Mouse (Mus musculus) heart, postnatal 25 days (tissue): ENCODE measurements at regions not wholly inside any gene's neighbourhood (a gene's known extent, or its start where the extent isn't known, plus 50 kb on each side); places are given as distances from the start of the nearest gene placed in this dataset.
A peak's percentile ranks its signal among the peaks of the same experiment; 100 is the strongest.
"Not testable (repeated sequence)": the region's sequence is repeated elsewhere in the genome, so short reads cannot be mapped to it uniquely, and the experiment has no call there.

ENCODE experiments used
- DNase-seq: peaks from one replicate; pipeline ENCODE4 v3.0.0; 2022; ENCODE audit warnings: low spot score
- intact Hi-C: fragments of 180-260 bp; cut with DNase I; formaldehyde crosslinking; loops from one replicate; pipeline ENCODE4 v1.15.1; 2025

DNA sequence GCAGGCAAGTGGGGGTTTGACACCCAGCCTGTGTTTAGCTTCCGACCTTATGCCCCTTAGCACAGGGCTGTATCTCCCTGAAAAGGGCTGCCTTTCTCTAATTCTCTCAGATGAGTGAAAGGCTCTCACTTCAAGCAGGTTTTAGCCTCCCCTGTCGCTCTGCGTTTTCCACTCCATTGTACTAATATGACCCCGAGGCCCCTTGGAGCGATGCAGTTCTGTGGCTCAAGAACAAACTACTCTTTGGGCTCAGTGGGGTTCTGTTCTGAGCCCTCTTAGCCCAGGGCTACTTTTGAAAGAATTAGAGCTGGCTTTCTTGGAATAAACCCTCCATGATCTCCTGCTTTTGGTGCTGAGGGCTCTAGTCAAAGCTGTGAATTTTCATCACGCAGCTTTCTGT, 53.4 kb upstream of the Castor2 start:
- DNase-seq = no peak
- intact Hi-C loops = no loop called here

DNA sequence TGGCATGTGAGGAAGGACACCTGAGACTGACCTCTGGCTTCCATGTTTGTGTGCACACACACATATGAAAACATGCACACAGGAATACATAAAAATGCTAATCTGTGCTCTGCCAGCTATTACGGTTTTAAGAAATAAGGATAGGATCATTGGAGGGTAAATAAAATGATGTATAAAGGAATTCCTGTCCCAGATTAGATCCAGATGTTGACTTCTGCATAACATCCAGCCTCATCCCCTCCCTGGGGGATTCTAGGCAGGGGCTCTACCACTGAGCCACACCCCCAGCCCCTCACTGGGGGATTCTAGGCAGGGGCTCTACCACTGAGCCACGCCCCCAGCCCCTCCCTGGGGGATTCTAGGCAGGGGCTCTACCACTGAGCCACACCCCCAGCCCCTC, 56.6 kb upstream of the Castor2 start:
- intact Hi-C loops, DNase-seq: not testable (repeated sequence)

DNA sequence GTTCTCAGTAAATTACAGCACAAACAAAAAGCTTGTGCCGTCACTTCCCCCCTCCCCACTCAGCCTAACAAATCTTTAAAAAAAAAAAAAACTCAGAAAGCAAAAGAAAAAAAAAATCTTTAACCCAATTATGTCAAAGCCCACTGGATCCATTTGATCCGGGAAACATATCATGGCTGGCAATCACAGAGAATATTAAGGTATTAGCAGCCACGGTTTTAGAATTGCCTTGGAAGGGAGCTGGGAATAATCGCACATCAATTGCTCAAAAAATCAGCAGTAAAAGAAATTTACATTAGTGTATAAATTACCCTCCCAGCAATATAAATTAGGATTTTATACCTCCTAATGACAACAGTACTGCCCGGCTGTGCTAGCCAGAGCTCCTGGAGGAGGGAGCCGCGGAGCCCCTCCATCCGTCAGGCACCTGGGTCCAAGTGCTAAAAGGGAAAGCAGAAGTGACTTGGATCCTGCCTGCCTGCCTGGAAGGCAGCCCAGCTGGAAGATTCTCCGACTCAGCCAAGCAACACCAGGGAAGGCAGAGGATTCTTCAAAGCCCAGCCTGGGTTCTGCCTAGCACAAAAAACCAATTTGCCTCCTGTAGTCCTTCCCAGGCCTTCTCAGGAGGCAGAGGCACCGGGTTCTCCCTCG, 72.1 kb upstream of the Castor2 start:
- no peak for DNase-seq
- intact Hi-C loops = no loop called here

DNA sequence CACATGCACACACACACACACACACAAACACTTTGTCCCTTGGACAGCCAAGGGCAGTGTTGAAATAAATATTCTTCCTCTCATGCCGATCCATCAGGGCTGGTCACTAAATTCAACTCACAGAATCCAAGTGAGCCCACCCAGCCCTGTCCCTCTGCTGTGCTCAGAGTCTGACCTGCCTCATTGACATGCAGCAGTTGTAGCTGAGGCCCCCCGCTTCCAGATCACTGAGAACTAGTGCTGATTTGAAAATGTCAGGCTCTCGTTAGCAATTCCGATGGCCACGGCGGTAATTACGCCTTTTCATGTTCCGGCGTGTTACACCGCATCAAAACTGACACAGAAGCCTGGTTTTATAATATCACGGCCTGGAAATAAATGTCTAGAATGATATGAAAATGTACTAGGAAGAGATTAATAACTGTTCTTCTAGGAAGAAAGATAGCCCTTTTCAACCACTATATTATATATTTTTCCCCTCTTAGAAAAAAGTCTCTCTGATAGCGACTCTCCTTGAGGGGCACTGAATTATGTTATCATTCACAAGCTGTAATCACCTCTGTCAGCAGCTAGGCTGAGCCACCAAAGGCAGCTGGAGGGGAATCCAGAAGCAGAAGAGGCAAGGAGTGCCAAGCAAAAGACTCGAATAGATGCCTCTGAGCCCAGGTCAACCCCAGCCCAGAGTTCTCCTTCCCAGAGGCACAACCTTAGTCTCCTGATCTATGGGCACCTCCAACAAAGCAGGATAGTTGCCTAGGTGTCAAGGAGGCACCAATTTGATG, 79.7 kb upstream of the Castor2 start:
- intact Hi-C loops = no loop called here

DNA sequence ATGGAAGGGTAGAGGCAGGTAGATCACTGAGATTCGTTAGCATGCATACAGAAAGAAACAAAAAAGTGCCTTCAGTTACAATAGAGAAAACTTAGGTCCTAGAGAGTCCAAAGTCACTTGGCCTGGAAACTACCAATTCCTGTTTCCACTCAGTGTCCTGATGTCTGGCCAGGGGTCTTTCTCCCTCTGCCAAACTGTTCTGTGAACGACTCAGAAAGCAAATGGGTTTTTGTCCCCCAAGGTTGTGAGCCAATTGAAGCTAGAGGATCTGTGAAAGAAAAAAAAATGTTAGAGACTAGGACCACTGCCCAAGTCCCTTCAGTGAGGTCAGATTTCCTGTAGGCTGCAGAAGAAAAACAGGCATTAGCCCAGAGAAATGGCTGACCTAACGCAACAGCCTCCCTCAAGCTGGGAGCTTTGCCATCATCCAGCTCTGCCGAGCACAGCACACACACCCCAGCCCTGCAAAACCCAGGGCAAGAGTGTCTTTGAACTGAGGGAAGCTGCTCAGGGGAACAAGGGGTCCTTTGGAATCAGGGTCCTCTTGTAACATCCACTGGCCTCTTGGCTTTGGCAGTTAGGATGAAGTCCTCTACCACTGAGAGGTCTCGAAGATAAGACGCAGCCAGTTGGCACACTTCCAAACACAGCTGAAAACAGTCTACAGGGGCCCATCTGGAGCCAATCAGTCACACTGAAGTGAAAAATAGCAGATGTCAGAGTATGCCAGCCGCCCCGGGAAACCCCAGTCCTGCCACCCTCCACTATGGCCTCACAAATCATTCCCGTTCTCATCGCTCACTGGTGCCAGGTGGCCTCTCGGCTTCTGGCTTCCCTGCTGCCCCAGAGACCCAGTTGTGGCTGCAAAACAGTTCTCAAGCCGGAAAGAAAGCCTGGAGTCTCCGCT, 85.0 kb upstream of the Castor2 start:
- intact Hi-C loops = no loop called here

More for the DNA sequence above, 79.7 kb upstream of the Castor2 start:
- DNase-seq = no peak

DNA sequence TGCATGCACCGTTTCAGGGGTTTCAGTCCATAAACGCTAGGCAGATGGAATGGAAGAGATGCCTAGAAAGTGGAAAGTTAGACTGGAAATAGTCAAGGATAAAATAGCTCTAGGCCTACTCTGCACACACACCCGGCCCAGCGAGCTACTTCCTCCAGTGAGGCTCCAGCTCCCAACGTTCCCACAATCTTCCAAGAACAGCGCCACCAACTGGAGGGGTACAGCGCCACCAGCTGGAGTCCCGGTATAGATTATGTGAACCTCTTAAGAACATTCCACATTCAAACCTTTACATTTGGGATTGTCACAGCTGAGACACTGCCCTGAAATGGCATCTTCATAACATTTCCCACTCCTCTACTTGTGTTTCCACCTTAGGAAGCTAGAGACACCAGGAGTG, 86.3 kb upstream of the Castor2 start:
- intact Hi-C loops = no loop called here
- DNase-seq = no peak

More for the DNA sequence above, 85.0 kb upstream of the Castor2 start:
- peak; percentile 71 for DNase-seq

DNA sequence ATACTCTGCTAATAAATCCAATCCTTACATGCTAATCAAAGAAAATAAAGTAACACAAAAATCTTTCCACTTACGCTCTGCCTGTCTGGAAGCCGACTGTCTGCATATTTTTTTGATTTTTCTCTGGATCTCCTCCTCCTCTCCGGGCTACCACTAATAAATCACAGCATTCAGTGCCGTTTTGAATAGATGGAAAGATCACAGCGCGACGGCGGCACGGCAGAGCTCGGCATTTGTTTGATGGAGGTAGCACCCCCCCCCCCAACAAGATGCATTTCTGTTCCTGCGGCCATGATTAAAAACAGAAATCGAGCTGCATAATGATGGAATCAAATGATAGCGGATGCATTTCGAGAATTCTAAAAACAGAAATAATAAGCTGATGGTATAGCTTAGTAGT, 89.7 kb upstream of the Castor2 start:
- intact Hi-C loops = loop anchor here (10.0 kb wide), 2 partner anchors 195 to 1775 kb away; no protein-coding TSS in a partner anchor
- DNase-seq = no peak

DNA sequence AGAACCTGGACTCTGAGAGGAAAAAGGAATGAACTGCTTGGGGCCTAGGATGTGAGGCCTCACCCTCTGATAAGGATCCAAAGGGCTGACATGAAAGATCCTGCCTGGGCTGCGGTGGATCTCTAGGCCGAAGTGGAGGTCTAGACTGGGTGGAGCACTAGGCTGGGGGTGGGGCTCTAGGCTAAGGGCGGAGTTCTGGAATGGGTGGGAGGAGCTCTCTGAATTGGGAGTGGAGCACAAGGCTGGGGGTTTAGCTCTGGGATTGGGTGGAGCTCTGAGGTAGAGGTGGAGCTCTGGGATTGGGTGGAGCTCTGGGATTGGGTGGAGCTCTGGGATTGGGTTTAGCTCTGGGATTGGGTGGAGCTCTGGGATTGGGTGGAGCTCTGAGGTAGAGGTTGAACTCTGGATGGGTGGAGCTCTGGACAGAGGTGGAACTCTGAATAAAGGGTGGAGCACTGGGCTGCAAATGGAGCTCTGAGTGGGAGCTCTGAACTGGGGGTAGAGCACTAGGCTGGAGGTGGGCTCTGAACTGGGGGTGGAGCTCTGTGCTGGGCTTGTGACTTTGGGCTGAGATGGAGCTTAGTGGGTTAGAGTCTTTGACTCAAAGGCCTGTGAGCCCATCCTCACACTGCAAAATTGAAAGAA, 92.3 kb upstream of the Castor2 start:
- DNase-seq = no peak
- intact Hi-C loops = loop anchor here (10.0 kb wide), 2 partner anchors 192 to 1772 kb away; no protein-coding TSS in a partner anchor

DNA sequence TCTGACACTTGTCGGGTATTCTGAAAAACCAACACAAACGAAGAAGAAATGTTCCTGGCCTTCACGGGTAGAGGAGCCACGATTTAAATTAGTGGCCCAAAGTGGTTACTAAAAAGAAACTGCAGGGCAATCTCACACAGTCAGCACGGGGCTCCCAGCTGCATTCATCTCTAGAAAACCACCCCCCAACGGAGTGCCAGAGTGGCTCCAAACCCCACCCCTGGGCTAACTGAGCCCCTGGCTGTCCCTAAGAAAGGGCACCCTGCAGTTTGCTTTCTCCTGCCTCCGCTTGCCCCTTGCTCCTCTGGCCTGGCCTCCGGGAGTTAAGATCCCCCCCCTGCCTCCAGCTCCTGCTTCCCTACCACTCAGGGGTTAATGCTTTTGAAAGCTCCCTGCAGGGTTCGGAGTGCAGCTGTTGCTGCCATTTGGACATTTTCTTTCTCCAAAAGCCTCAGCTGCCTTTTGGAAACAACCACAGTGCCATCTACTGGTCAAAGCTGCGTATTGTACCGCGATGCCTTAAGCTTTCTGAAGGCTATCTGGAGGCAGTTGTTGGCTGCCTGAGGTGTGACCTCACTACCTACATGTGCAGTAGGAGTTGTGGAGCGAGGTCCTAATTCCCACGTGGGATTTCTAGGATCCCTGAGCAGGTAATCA, 92.9 kb upstream of the Castor2 start:
- intact Hi-C loops = loop anchor here (10.0 kb wide), 2 partner anchors 192 to 1772 kb away; no protein-coding TSS in a partner anchor
- peak; percentile 45 for DNase-seq

DNA sequence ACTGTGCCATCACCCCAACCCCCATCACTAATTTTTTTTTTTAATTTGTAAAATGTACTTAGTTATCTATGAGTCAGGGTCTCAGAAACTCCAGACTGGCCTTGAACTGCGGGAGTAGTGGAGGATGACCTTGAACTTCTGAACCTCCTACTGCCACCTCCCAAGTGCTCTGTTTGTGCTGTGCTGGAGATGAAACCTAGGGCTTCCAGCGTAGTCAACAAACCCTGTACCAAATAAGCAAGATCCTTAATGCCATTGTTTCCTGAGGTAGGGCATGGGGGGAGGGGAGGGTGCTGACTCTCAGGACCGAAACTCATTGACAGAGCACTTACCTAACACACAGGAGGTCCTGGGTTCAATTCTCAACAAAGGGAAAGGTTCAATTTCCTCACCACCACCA, 93.5 kb upstream of the Castor2 start:
- DNase-seq = no peak
- intact Hi-C loops = loop anchor here (10.0 kb wide), 2 partner anchors 191 to 1771 kb away; no protein-coding TSS in a partner anchor

DNA sequence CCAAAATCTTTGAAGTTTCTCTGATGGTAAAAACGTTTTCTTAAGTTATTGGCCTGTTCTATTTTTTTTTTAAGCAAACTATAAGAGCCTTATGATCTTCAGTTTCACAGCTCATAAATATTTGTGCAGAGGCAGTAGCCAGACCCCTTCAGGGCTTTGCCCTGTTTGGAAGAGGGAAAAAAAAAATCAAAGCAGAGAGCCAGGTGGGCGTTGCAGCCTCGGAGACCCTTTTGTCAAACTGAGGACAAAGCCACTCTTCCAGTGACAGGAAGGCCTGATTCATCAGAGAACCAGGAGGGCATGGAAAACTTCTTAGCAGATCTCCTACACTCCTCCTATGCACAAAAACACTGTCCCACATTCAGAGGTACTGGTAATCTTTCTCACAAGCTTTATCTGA, 99.4 kb upstream of the Castor2 start:
- intact Hi-C loops = loop anchor here (10.0 kb wide), 2 partner anchors 185 to 1765 kb away; no protein-coding TSS in a partner anchor
- no peak for DNase-seq

DNA sequence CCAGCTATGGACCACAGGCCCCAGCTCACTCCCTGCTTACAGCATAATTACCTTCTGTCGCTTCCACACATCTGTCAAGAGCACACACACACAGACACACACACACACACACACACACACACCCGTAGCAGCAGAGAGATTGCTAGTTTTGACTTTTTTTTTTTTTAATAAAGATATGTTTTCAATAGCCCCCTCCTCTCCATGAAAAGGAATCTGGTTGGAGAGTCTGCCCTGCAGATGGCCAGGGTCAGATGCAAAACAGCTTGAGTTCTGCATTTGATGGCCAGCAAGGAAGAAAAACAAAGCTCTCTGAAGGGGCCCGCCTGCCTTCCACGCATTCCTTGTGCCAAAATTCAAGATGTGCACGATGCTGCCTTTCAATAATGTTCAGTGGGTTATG, 99.8 kb upstream of the Castor2 start:
- intact Hi-C loops = loop anchor here (10.0 kb wide), 2 partner anchors 185 to 1765 kb away; no protein-coding TSS in a partner anchor
- no peak for DNase-seq

DNA sequence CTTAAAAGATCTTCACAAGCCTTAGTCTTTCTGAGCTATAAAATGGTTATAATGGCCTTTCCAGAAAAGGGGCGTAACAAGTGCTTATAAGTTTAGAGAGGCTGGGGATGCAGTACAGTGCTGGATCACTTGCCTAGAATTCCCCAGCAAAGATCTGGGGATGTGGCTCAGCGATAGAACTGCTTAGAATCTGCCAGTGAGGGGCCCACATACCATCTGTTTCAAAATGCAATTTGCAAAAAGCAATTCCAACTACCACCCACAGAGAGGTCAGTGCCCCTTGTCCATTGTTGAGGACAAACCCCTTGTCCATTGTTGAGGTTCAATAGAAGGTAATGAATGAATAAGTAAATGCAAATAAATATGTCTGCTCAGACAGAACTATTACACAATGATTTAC, 107.5 kb upstream of the Castor2 start:
- DNase-seq = no peak
- intact Hi-C loops = no loop called here

DNA sequence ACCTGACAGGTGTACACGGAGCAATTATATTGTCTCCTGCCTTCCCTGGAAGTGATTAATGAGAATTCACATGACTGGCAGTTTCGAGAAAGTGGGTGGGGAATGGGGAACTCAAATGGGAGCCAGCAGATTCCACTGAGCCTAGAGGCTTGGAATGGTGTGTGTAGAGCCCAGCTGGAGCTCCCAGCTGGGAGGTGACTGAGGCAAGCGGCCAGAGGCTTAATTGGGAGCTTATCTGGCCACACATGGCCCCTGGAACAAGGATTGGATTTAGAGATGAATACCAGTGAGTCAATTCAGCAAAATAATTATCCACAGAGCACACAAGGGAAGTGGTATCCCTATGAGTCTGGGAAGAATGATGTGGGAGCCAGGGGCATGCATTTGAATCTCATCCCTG, 108.0 kb upstream of the Castor2 start:
- intact Hi-C loops = no loop called here

DNA sequence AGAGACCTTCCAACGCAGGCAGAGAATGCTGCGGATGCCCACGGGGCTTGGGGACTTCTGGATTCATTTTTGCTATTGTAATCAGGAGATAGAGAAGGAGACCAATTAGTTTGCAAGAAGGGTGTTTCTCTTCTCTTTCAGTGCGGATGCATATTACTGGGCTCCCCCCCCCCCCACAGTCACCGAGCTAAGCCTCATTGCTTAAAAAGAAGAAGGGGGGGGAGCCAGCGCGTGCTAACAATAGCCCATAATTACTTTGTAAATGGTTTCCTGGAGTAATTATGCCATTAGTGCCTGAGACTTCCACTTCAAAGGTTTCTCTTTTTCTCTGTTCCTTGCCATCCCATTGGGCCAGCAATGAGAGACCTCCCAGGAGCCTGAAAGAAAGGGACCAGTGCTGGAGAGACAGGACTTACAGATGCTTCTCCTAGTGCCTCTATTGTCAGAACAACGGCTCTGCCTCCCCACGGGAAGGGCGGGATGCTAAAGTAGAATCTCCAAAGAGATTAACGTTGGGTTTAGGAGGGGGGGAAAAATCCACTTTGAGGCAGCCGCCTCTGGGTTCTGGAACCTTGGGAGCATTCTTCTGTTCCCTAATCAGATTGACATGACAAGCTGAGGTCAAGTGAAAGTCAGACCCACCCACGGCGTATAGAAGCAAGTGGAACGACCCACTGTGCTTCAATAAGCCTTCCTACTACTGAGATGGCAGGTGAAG, 116.1 kb upstream of the Castor2 start:
- intact Hi-C loops = no loop called here
- no peak for DNase-seq

More for the DNA sequence above, 108.0 kb upstream of the Castor2 start:
- no peak for DNase-seq

DNA sequence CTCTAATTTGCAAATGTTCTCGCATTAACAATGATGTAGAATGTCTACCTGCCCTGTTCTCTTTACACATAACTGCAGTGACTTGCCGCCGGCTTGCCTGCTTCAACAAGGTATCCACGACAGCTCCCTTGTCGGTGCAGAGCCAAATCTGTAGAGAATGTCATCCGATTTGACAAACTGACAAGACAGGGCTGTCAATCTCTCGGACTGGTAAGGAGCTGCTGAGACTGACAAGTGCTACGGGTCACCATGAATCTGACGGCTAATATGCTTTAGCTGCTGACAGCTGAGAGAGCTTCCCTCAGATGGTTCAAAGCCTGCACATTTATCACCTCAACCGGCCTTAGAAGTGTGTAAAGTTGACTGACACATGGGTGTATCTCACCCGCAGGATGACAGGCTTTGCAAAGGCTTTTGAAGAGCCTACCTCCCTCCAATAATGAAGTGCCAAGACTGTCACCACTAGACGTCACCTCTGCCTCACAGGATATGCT, 129.0 kb upstream of the Castor2 start:
- intact Hi-C loops = no loop called here

DNA sequence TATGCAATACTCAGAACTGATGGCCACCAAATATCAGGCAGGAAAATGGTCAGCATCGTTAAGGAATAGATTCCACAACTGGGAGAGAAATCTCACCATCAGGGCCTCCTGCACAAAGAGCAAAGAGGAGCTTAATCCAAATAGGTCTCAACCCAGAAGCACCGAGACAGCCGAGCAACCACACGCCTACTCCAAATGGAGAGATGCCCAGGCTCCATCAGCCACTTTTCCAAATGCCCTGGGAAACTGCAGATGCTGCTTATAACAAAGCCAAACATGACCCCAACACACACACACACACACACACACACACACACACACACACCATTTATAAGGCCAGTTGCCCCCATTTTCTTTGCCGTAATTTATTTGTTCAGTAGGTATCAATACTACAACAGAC, 136.2 kb upstream of the Castor2 start:
- DNase-seq = no peak
- intact Hi-C loops = no loop called here

More for the DNA sequence above, 129.0 kb upstream of the Castor2 start:
- no peak for DNase-seq

DNA sequence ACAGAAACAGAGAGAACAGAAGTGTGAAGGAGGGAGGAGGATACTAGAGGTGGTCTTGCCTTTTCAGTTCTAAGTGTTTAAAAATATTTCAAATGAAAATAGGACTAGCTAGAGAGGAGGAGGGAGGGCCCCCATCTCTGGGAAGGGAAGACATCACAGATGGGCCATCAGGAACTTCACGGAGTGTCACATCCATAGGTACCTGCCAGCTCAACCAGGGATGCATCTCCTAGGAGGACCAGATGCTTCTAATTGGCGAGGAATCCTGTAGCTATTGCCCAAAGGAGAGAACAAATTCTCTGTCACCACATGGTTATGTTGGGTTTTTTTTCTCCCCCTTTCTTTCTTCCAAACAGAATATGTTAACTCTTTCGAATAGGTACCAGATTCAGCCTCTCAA, 158.7 kb upstream of the Castor2 start:
- no peak for DNase-seq
- intact Hi-C loops = no loop called here
